Mouse (Mus musculus) small intestine, adult 2 months (tissue): ENCODE results near the gene Cdc42ep2.

Experiments used
- CTCF ChIP-seq: fragments of 200-500 bp; IDR thresholded peaks from 2 replicates; pipeline ENCODE4 v1.5.1; 2012; ENCODE audit warnings: low read depth, mild to moderate bottlenecking, control low read depth, inconsistent platforms, low read length, moderate library complexity, mixed read lengths; ENCODE audit not compliant: insufficient replicate concordance, insufficient read length; ENCODE audit errors: extremely low read depth
- POLR2A ChIP-seq: fragments of 200-500 bp; IDR thresholded peaks from 2 replicates; pipeline ENCODE4 v1.6.1; 2012; ENCODE audit warnings: low read depth, mild to moderate bottlenecking, control low read depth, inconsistent platforms, low read length, moderate library complexity

- TF ChIP-seq POLR2A (peak; percentile 80), CTCF (no peak)
These were observed 30.5 kb downstream of the Cdc42ep2 start, which contains the start of gene Tigd3 for GRCm38 (mm10) chr19:5894002-5894678.
